Mouse (Mus musculus) splenic B cell, adult 2 months (primary cell): ENCODE measurements around the gene Piezo1.

Experiments used
- DNase-seq: peaks from one replicate; pipeline ENCODE4 v3.0.0-alpha.2; 2011; ENCODE audit warnings: low read depth, low spot score
- H3K27me3 ChIP-seq: 2 replicates; pipeline ENCODE4 v1.6.1; 2012; ENCODE audit warnings: mild to moderate bottlenecking, low read length, moderate library complexity, mixed read lengths; ENCODE audit not compliant: control insufficient read depth, poor library complexity, insufficient read depth, severe bottlenecking
- H3K36me3 ChIP-seq: 2 replicates; pipeline ENCODE4 v1.6.1; 2012; ENCODE audit warnings: mild to moderate bottlenecking, low read length, moderate library complexity, mixed read lengths; ENCODE audit not compliant: control insufficient read depth, poor library complexity, insufficient read depth, severe bottlenecking

The Piezo1 gene

GRCm38 (mm10) chr8:122520611-122521010 is 30.5 kb downstream of the Piezo1 start:
- DNase-seq, result no peak
- Histone ChIP-seq H3K27me3 (no peaks in the 10 kb centered on the region), H3K36me3 (no peaks in the 10 kb centered on the region)

- Histone ChIP-seq H3K36me3 (0 out of 2 replicates have a peak, but pooled peaks cover under 1% of the 10 kb centered on the region), H3K27me3 (no peaks in the 10 kb centered on the region)
- DNase-seq, result no peak
These were observed 33.5 kb downstream of the Piezo1 start for GRCm38 (mm10) chr8:122517541-122518190.

GRCm38 (mm10) chr8:122515699-122516098 is 35.4 kb downstream of the Piezo1 start:
- DNase-seq, result no peak
- Histone ChIP-seq H3K36me3 (0 out of 2 replicates have a peak, but pooled peaks cover 2% of the 10 kb centered on the region), H3K27me3 (no peaks in the 10 kb centered on the region)

- 0 out of 2 replicates have a peak, but pooled peaks cover 2% of the 10 kb centered on the region for H3K36me3 ChIP-seq
- no peak for DNase-seq
- H3K27me3 ChIP-seq, result no peaks in the 10 kb centered on the region
These were observed 38.7 kb downstream of the Piezo1 start for GRCm38 (mm10) chr8:122512392-122512791.

GRCm38 (mm10) chr8:122511552-122511951 is 39.6 kb downstream of the Piezo1 start:
- no peaks in the 10 kb centered on the region for H3K27me3 ChIP-seq
- H3K36me3 ChIP-seq, result 0 out of 2 replicates have a peak, but pooled peaks cover 2% of the 10 kb centered on the region
- DNase-seq, result no peak

GRCm38 (mm10) chr8:122500856-122501255 is 50.3 kb downstream of the Piezo1 start:
- DNase-seq, result peak; percentile 91
- Histone ChIP-seq H3K36me3 (peaks cover 3% of the 10 kb centered on the region), H3K27me3 (no peaks in the 10 kb centered on the region)

- Histone ChIP-seq H3K27me3 (no peaks in the 10 kb centered on the region), H3K36me3 (peaks cover 2% of the 10 kb centered on the region)
- DNase-seq, result peak; percentile 39
These were observed 53.2 kb downstream of the Piezo1 start for GRCm38 (mm10) chr8:122497912-122498311.

- DNase-seq, result no peak
- Histone ChIP-seq H3K27me3 (no peaks in the 10 kb centered on the region), H3K36me3 (peaks cover 2% of the 10 kb centered on the region)
These were observed 54.0 kb downstream of the Piezo1 start for GRCm38 (mm10) chr8:122497016-122497734.

- DNase-seq, result no peak
- H3K36me3 ChIP-seq, result peaks cover 4% of the 10 kb centered on the region
- H3K27me3 ChIP-seq, result no peaks in the 10 kb centered on the region
These were observed 62.7 kb downstream of the Piezo1 start for GRCm38 (mm10) chr8:122488387-122488786.

- DNase-seq, result no peak
- H3K36me3 ChIP-seq, result peaks cover 7% of the 10 kb centered on the region
These were observed 66.3 kb downstream of the Piezo1 start for GRCm38 (mm10) chr8:122484831-122485230.

GRCm38 (mm10) chr8:122483877-122484276 is 67.3 kb downstream of the Piezo1 start:
- no peak for DNase-seq
- peaks cover 11% of the 10 kb centered on the region for H3K36me3 ChIP-seq

More at GRCm38 (mm10) chr8:122484831-122485230, 66.3 kb downstream of the Piezo1 start:
- H3K27me3 ChIP-seq, result no peaks in the 10 kb centered on the region

GRCm38 (mm10) chr8:122482448-122482847 is 68.7 kb downstream of the Piezo1 start:
- no peak for DNase-seq
- H3K27me3 ChIP-seq, result no peaks in the 10 kb centered on the region
- peaks cover 9% of the 10 kb centered on the region for H3K36me3 ChIP-seq

More at GRCm38 (mm10) chr8:122483877-122484276, 67.3 kb downstream of the Piezo1 start:
- H3K27me3 ChIP-seq, result no peaks in the 10 kb centered on the region

- H3K27me3 ChIP-seq, result no peaks in the 10 kb centered on the region
- peak; percentile 95 for DNase-seq
- H3K36me3 ChIP-seq, result peaks cover 5% of the 10 kb centered on the region; the same call in 1 of the 2 replicates
These were observed 75.4 kb downstream of the Piezo1 start, which contains the start of the genes Rnf166 and Ctu2 for GRCm38 (mm10) chr8:122475580-122476320. Rnf166 (minus strand) TSS chr8:122476064. Ctu2 (plus strand) TSS chr8:122476143.

- peaks cover 5% of the 10 kb centered on the region; the same call in 1 of the 2 replicates for H3K36me3 ChIP-seq
- H3K27me3 ChIP-seq, result no peaks in the 10 kb centered on the region
- DNase-seq, result peak; percentile 31
These were observed 76.1 kb downstream of the Piezo1 start for GRCm38 (mm10) chr8:122474951-122475560.
